Mouse (Mus musculus) c-Kit-positive CD71-positive TER-119-positive erythroid progenitor cells, embryonic 14.5 days (primary cell): ENCODE results near the gene Ripor1.

ENCODE experiments used
- DNase-seq: peaks from one replicate; pipeline ENCODE4 v3.0.0-alpha.2; 2013; ENCODE audit warnings: low spot score

Gene Ripor1

DNA sequence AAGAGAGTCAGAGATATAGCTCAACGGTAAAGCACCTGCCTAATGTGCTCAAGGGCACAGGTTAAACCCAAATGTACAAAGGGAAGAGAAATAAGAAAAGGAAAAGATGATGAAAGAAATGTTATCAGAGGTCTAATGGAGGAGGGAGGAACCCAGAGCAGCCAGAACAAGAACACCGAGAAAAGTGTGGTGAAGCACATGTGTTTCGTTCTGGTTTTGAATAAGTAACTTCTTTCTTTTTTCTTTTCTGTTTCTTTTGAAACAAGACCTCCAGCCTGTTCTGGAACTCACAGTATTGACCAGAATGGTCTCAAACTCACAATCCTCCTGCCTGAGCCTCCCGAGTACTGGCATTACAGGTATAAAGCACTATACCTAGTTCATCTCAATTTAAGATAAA lies 24.3 kb downstream of the Ripor1 start:
- DNase-seq, result no peak

DNA sequence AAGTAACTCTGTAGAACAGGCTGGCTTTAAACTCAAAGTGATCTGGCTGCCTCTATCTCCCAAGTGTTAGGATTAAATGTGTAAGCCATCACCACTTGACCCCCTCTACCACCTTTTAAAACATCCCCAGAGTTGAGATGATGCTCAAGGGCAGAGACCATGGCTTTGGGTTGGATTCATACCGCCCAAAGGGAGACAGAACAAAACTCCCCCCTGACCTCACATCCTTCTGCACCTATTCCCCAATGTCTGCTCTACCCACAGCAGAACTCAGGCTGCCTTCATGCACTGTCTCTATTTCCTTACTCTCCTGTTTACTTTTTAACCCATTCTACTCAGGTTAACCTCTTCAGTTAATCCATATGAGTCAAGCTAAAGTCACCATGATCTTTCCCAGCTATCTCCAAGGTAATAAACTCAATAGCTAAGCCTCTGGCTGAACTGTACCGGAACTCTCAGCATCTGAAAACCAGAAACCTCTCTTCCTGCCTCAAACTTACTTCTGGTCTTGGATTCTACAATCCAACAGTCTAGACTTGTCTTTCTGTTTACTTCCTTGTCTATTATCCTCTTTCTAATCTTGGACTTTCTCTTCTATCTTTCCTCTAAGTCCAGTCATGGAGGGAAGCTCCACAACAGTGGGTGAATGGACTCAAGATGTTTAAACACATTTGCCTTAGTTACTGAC lies 29.9 kb downstream of the Ripor1 start:
- DNase-seq, result no peak

DNA sequence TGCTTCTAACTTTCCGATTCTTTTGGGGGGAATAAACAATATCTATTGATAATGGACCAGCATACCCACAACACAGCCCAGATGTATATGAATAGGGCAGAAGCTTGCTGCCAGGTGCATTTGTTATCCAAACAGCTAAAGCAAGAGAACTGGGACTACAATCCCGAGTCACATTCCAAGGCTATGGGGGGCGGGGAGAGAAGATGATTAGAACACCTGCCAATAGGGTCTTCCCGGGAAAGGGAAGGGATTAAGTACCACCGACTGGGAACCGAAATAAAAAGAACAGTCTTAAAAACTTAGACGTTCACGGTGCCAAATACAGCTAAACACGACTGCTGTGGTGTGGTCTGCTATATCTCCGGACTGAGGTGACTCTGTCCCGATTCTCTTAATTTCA lies 30.4 kb downstream of the Ripor1 start:
- DNase-seq, result no peak

DNA sequence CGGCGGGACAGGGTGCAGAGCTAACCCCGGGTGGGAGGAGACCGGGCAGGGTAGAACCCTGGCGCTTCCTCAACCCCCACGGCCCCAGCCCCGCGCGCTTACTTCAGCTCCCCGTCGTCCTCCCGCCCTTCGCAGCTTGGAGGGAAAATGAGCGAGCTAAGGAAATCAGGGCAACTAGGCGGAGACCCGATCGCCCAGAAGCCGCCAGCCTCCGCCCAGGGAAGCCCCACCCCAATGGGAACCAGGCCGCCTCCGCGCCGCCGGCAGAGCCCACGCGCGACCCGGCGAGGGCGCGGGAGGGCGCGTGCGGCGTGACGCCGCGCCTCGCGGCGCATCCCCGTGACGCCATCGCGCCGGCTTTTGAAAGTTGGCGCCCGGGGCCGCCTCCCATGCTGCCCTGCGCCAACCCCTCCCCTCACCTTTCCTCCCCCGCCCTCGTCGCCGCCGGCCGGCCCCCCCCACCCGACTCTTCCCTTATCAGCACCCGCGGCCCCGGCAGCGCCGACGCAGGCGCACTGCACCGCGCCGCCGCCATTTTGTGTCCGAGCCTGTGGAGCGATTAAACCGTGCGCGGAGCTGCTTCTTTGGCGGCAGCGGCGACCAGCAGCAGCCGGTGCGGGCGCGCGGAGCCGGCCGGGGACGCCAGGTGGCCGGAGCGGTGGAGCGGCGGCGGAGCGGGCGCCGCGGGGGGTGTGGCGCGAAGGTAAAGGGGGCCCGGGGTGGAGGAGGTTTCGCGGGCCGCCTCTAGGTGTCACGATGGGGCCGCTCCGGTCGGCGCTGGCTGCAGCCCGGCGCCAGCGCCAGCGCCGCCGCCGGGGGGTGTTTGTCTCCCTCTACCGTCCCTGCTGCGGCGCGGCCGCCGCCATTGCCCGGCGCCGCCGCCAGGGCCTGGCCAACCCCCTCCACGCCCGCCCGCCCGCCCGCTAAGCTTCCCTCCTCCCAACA lies 31.2 kb downstream of the Ripor1 start, which contains the start of gene Ctcf:
Ctcf (plus strand) TSS at position 551 of the 945 bp plus-strand sequence.
- DNase-seq, result peak; percentile 89

DNA sequence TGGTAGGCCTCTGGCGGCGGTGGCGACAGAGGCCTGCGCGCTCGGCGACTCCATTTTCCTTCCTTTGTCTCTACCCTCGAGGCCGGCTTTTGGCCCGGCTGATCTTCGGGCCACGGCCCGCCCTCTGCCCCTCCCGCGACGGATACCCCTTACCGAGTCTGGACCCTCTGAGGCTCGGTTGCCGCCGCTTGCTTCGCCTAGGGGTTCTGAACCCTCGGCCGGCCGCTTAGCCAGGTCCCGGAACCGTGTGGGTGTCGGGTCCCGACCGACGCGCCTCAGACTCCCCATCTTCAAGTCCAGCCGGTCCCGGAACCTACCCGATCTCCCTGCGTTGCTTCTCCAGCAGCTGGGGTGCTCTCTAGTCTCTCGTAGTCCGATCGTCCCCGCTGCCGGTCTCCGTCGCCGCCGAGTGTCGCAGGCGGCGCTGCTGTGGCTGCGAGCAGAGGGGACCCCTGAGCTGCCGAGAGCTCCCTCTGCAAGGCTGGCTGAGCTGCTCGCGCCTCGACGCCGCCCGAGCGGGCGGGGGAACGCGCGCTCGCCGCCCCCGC lies 32.0 kb downstream of the Ripor1 start, which contains the start of gene Agrp:
Agrp (minus strand) TSS at position 431 of the 548 bp plus-strand sequence.
- peak; percentile 45 for DNase-seq

GRCm38 (mm10) chr8:105637601-105638041 lies 32.6 kb downstream of the Ripor1 start:
- peak; percentile 56 for DNase-seq

- no peak for DNase-seq
Measured at GRCm38 (mm10) chr8:105638510-105638909, 33.5 kb downstream of the Ripor1 start.

DNA sequence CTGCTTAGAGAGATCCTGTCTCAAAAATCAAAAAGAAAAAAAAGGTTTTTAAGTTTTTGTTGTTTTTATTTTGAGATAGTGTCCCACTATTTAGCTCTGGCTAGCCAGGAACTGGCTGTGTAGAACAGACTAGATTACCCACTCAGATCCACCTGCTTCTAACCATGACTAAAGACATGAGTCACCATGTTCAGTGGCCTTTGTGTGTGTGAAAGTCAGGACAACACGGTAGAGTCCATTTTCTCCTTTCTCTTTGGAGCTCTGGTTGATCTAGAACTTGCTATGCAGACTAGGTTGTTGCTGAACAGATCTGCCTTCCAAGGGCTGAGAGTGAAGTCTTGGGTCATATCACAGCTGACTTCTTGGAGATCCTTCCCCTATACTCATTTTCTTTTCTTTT lies 34.8 kb downstream of the Ripor1 start:
- DNase-seq, result no peak

DNA sequence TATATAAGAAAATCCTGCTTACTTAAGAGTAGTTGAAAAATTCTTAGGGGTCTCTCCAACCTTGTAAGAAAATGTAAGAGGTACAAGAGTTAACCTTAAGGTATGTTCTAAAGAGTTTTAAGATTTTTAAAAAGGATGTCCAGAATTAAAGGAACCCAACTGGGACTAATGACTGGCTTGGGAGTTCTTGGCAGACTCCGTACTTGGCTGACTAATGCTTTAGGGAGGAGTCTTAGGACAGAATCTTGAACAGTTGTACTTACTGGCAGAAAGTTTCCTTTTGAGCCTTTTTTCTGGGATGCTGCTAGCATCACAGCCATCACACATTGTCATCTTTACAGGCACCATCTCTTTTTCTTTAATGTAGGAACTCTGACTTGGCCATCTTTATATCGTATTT lies 35.5 kb downstream of the Ripor1 start:
- no peak for DNase-seq

DNA sequence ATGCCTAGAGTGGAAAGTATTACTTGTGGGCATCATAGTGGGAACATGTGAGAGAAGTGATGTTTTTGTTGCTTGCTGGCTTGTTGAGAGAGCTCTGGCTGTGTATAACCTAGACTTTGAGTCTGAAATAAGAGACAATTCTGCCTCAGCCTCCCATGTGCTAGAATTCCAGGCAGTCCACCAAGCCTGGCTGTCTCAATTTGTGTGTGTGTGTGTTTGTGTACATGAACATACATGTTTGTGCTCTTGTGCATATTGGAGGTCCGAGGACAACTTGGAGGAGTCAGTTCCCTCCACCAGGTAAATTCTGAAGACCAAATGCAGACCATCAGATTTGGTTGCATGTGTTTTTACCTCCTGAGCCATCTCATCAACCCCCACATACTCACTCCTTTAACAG lies 40.1 kb downstream of the Ripor1 start:
- no peak for DNase-seq

DNA sequence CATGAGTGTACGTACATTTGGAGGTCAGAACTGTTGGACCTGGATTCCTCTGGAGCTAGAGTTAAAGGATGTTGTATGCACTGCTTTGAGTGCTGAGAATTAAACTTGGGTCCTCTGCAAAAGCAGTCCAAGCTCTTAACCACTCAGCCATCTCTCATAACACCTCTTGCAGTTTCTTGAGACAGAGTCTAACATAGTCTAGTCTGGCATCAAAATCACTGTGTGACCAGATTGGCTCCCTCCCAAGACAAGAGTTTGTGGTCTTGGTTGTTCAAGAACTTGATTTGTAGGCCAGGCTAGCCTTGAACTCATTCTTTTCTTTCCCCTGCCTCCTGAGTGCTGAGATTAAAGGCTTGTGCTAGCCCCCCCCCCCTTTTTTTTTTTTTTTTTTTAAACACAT lies 43.9 kb downstream of the Ripor1 start:
- no peak for DNase-seq

DNA sequence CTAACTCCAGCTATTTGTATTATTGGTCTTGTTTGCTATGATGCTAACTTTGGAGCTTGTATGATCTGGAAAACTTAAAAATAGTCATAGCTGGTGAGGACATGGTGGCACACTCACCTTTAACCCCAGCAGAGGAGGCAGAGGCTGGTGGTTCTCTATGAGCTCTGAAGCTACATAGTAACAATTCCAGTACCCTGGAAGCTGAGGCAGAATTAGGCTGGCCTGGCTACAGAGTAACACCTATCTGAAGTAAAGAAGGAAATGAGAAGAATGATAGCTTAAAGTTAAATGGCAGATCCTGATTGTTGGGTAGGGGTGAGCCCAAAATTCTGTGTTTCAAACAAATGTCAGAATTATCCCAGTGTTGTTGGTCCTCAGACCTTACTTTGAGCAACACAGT lies 52.6 kb downstream of the Ripor1 start:
- DNase-seq, result no peak

GRCm38 (mm10) chr8:105661167-105661566 lies 56.1 kb downstream of the Ripor1 start:
- no peak for DNase-seq
